Mouse (Mus musculus) lung, postnatal 4 days (tissue): ENCODE data around the gene Glis2.
A peak's percentile ranks its signal among the peaks of the same experiment; 100 is the strongest.

ENCODE experiments used
- DNase-seq, 2 experiments: peaks; one replicate each; pipeline ENCODE4 v3.0.0; 2021

Gene Glis2

DNA sequence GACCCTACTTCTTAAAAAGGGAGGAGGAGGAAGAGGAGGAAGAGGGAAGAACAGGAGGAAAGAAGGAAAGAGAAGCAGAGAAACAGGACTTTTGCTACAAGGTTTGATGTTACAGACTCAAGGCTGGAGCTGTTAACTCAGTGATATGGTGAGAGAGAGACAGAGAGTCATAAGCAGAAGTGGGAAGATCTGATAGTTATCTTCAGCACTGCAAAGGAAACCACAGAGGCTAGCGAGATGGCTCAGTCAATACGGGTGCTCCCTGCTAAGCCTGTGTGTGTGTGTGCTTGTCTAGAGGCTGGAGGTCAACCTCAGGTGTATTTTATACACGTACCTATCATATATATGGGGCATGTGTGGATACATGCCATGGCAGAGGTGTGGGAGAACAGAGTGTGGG, 10.7 kb upstream of the Glis2 start:
- DNase-seq = no peak

DNA sequence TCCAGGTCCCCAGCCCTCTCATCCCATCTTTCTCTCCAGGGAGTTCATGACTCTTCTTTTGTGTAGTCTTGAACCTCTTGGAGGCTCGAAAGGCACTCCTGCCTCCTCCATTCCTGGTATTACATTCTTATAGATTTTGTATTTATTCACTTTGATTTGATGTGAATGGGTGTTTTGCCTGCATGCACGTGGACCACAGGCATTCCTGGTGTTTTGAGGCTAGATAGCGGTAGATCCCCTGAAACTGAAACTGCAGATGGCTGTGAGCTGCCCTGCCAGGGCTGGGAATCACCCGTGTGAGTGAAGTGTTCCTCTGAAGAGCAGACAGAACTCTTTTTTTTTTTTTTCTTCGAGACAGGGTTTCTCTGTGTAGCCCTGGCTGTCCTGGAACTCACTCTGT, 10.1 kb upstream of the Glis2 start:
- no peak for DNase-seq

- DNase-seq = no peak
These were observed 8.6 kb upstream of the Glis2 start for GRCm38 (mm10) chr16:4585642-4586530.

GRCm38 (mm10) chr16:4586531-4587123, 7.9 kb upstream of the Glis2 start:
- DNase-seq = peak; percentile 99 to 100

GRCm38 (mm10) chr16:4587516-4588210, 6.8 kb upstream of the Glis2 start:
- DNase-seq = peak; percentile 42 to 57

- DNase-seq = no peak
These were observed 4.3 kb upstream of the Glis2 start for GRCm38 (mm10) chr16:4590236-4590635.

GRCm38 (mm10) chr16:4592909-4593875, 1.3 kb upstream of the Glis2 start:
- DNase-seq = peak; percentile 63 to 75

DNA sequence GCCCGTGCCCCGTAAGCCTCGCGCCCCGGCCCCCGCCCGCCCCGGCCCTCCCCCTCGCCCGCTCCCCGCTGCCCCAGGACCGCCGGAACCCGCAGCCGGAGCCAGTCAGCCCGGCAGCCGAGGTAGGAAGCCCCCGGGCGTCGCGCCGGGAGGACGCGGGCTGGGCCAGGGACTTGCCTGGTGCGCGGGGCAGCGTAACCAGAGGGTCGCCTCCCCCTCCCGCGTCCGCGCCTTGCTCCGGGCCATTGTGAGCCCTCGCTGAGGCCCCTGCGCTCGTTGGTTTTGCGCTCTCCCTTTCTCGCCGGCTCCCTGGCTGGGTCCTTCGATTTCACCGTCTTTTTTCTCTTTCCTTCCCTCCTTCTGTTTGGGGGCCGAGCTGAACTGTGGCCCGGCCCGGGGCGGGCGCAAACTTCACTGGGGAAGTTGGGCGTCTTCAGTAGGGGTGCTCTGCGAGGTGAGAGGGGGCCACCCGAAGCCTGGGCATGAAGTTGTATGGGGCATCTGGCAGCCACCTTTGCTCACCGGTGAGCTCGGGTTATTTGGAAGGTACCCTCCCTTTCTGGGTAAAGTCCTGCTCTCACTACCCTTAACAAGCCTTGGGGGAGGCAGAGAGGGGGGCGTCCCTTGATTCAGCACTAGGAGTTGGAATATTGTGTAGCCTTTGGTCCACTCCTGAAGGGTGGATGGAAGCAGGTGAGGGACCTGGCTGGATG, 457 bp downstream of the Glis2 start:
- DNase-seq = peak in 1 of 2 experiments; percentile 56

DNA sequence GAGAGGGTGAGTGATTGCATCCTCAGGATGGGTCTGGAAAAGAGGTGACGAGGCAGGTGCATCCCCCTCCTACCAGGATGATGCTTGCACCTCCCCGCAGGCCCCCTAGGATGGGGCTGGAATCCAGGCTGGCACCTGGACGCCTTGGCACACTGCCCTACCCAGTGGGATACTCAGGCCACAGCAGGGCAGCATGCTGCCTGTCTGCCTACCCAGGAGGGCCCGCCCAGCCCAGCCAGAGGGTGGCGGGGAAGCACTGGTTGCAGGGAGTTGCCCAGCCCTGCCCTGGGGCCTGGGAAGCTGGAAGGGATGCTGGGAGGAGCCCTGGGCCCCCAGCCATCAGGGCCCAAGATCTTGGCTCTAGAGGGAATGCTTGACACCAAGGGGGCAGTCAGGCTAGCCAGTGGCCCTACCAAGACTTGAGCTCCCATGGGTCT, 1.0 kb downstream of the Glis2 start:
- peak; percentile 67 to 84 for DNase-seq

DNA sequence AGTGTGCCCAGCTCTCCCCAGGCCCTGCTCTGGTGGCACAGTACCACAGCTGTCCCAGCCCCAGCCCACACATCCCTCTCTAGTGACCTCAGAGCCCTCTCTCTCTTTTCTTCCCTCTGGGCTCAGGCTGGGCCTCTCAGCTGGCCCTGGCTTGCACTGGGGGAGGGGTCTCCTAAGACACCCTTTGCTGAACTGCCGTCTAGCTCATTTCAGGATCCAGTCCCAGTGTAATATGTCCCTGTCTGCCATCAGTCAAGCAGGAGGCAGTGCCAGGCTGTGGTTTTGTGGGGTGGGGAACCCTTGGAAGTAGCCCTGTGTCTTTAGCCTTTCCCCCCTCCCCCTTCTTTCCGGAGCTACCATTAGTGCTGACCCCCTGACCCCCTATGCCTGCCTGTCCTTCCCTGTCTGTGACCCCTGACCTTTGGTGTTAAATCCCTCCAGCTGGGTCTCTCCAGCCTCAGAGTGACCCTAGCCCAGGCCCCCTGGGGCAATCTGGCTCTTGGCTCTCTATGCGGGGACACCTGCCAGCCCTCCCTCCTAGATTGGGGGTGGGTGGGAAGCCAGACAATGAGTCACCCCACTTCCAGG, 1.7 kb downstream of the Glis2 start:
- no peak for DNase-seq

DNA sequence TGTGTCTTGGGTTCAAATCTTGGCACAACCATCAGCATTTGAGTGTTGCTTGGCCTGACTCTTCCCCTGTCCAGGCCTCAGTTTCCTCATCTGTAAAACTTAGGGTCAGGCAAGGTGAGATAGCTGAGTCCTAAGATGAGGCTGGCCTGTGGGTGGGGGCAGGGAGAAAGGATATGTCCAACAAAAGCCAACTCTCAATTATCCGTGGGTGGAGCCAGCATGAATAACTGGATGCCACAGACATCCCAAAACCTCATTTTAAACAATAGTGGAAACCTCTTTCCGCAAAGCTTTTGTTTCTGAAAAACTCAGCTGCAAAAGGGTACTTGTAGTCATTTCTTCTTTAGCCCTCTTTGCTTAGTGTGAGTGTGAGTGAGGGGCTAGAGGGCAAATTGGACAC, 2.3 kb downstream of the Glis2 start:
- DNase-seq = no peak

DNA sequence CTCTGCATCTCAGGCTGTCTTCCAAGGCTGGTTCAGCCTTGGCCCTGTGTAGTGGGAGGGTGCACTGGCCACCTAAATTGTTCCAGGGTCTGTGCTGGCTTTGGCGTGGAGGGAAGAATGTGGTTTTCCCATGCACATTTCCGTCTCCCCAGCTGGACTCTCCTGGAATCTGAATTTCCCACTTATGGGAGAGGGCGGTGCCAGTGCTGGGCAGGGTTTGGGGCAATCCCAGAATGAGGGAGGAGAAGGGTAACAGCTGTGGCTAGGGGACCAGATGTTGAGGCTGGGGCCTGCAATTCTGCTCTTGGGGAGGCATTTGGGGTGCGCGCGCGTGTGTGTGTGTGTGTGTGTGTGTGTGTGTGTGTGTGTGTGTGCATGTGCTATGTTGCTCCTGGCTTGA, 2.8 kb downstream of the Glis2 start:
- DNase-seq = peak; percentile 40 to 67

DNA sequence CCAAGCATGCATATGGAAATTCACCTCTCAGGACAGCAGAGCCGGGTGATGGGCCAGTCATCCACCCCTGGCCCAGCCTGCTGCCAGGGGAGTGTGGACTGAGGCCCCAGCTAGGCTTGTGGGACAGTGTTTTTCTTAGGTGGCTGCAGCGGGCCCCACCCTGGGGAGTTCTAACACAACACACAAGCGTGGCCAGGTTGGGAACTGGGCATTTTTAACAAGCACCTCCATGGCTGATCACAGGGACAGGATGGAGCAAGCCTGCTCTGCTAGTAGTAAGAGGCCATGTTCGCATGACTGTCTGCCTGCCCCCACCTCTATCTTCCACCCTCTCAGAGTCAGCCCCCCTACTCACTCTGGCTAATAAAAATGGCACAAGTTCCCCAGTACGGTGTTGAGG, 3.5 kb downstream of the Glis2 start:
- DNase-seq = no peak

DNA sequence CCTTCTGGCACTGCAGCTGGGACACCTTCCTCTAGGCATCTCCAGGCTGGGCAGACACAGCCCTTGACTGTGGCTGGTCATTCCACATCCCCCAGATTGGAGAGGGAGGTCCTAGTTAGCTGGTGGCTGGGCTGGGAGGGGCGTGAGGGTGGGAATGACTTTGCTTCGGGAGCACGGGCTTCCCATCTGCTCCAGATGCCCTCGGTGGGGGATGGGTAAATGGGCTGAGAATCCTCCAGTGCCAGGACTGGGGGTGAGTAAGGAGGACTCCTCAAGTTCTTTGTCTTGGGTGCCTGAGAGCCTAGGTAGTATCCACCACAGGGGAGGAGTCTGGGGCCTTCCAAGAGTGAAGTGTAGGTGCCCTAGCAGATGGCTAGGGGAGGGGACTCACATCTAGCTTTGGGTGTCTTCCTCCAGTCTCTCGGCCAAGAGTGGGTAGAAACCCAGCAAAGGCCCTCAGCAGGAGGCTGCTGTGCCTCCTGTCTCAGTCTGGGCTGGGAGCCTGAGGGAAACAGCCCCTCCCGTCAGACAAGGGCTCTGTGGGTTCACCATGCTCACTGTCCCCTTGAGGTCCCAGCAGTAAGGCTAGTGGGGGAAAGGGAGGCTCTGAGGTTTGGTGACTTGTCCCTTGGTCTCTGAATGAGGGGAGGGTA, 4.5 kb downstream of the Glis2 start:
- no peak for DNase-seq

DNA sequence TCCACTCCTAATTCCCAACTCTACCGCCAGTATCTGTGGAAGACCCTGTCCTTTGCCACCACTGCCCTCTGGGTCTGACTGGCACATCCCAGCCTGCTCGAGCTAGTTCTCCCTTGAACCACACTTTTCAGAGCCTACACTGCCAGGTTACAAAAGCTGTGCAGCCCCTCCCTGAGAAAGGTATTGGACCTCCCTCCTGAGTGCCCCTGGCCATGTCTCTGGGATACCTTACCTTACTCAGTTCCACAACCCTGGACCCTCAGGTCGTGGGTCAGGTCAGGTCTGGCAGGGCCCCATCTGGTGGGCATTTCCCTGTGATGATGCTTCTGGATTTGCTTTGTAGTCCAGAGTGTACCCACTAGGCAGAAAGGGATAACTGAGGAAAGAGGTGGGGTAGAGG, 5.1 kb downstream of the Glis2 start:
- DNase-seq = no peak

GRCm38 (mm10) chr16:4600701-4601310, 6.3 kb downstream of the Glis2 start:
- no peak for DNase-seq

- DNase-seq = no peak
These were observed 7.7 kb downstream of the Glis2 start for GRCm38 (mm10) chr16:4602189-4602588.

- peak; percentile 41 to 75 for DNase-seq
These were observed 8.4 kb downstream of the Glis2 start for GRCm38 (mm10) chr16:4602766-4603452.

GRCm38 (mm10) chr16:4603453-4603837, 8.9 kb downstream of the Glis2 start:
- no peak for DNase-seq
